Mouse (Mus musculus): ENCODE results near the gene Exoc4.

Exoc4 gene

GRCm38 (mm10) chr6:34013469-34013868, 764.6 kb downstream of the Exoc4 start:
- DNase-seq (ENCODE audit: low spot score in 2 of 2) = no peak

All from frontal cortex, postnatal 36 days (tissue).